Comparison of ENCODE assay signal across 16 mouse cellular contexts in genomic region chr12:81000924-81001323, GRCm38 (mm10). TPM values are rescaled to one million over a fixed set of nuclear protein-coding genes. Genes with fewer than 3 reads are reported as not detected.
"Had no signal": no experiment of that assay in that cellular context is flagged by ENCODE, and none has a peak within 500 bp of the region (broad histone marks: within the 10 kb centered on the region; RNA-seq: fewer than 3 reads in every experiment).

No protein-coding gene starts in this region.

- H3K9ac ChIP-seq: limb, embryonic 12.5 days; liver, embryonic 13.5 days; liver, postnatal 0 days; lung, embryonic 15.5 days; midbrain, embryonic 13.5 days; neural tube, embryonic 15.5 days had no signal

- H3K4me2 ChIP-seq: limb, embryonic 12.5 days; liver, embryonic 13.5 days; lung, embryonic 15.5 days; midbrain, embryonic 13.5 days; neural tube, embryonic 15.5 days had no signal

- ATAC-seq: liver, postnatal 0 days; midbrain, embryonic 13.5 days had no signal

- H3K36me3 ChIP-seq: limb, embryonic 12.5 days; liver, embryonic 13.5 days; lung, embryonic 15.5 days; midbrain, embryonic 13.5 days; neural tube, embryonic 15.5 days had no signal

- H3K9me3 ChIP-seq: liver, embryonic 13.5 days; lung, embryonic 15.5 days; midbrain, embryonic 13.5 days; neural tube, embryonic 15.5 days had no signal

- H3K4me3 ChIP-seq: limb, embryonic 12.5 days; liver, embryonic 13.5 days; lung, embryonic 15.5 days; midbrain, embryonic 13.5 days; myocyte; neural tube, embryonic 15.5 days had no signal

- H3K27ac ChIP-seq: limb, embryonic 12.5 days; liver, embryonic 13.5 days; lung, embryonic 15.5 days; midbrain, embryonic 13.5 days; neural tube, embryonic 15.5 days had no signal

- H3K27me3 ChIP-seq: midbrain, embryonic 13.5 days had no signal

- DNase-seq: kidney, adult 8-10 months; kidney, postnatal 25 days; layer of hippocampus, adult 9-11 months; layer of hippocampus, postnatal 36 days; liver; liver, embryonic 13.5 days; liver, postnatal 0 days; lung, postnatal 14 days had no signal

RNA-seq across cellular contexts. Expression of gene Slc10a1, which starts 32.4 kb away (rescaled TPM):
- total RNA-seq: layer of hippocampus, adult 18-20 months; layer of hippocampus, postnatal 36 days; left cerebral cortex, adult 8-10 months; left cerebral cortex, postnatal 25 days had no signal
